ENCODE assay signal across 16 mouse cellular contexts in the genomic region with DNA sequence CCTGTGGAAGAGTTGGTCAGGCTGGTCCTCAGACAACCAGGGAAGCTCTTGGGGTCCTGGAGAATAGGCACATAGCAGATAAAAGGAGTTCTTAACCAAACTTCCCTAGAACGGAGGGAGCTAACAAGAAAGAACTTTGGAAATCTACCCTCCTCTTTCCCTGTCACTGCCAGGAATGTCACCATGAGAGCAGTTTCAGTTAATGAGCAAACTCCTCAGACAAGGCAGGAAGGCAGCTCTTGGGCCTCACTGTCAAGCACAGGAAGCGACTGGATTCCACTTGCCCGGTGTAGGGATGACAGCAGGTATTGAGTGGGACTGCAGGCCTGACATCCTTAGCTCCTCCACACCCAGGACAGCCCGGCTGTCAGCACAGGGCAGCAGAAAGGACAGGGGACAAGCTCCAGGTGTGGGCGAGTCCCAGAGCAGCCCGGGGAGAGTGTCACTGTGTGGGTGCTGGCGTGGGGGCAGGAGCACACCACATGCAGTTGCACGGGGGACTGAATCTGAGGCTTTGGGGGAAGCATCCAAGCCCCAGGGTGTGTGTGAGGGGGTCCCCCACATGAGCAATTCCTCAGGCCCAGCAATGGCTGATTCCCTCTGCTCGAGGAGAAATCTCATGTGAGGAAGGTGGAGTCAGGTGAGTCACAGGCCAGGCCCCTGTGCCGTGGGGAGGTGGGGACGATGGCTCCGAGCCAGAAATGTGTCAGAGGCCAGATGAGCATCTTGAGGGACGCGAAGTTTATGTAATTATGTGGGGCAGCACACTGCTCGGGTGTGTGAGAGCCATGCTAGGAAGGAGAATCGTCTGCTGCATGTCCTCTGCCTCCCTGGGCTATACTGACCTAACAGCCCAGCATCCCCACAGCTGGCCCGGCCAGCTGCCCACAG. TPM values are rescaled to one million over a fixed set of nuclear protein-coding genes. Genes with fewer than 3 reads are reported as not detected.
DNase-seq lines count a peak whose midpoint lies in the region; ATAC-seq and TF ChIP-seq lines count a peak whose summit lies in the region.
"Had no signal": no experiment of that assay in that cellular context is flagged by ENCODE, and none has a peak within 500 bp of the region (broad histone marks: within the 10 kb centered on the region; RNA-seq: fewer than 3 reads in every experiment).

No protein-coding gene starts in this region.

- H3K4me1 ChIP-seq in lung, embryonic 14.5 days (ENCODE audit: insufficient read depth): peaks cover 4% of the 10 kb centered on the region; the same call in 1 of the 2 replicates
- H3K4me1 ChIP-seq in embryonic facial prominence, embryonic 15.5 days: peaks cover 46% of the 10 kb centered on the region
- peaks cover 18% of the 10 kb centered on the region for H3K4me1 ChIP-seq in liver, embryonic 16.5 days (ENCODE audit: control insufficient read depth, low read depth, low read length)
- H3K4me1 ChIP-seq in stomach, postnatal 0 days (replicated peaks; ENCODE audit: control insufficient read depth, insufficient read depth): 0 out of 2 replicates have a peak, but pooled peaks cover 4% of the 10 kb centered on the region
- H3K4me1 ChIP-seq in hindbrain, embryonic 11.5 days (replicated peaks; ENCODE audit: control insufficient read depth, insufficient read depth, low read length): no peaks in the 10 kb centered on the region
- H3K4me1 ChIP-seq: embryonic facial prominence, embryonic 12.5 days had no signal

- H3K27ac ChIP-seq in lung, embryonic 14.5 days (ENCODE audit: low read depth): no peak overlapping the region
- peak overlapping the region; percentile 58 for H3K27ac ChIP-seq in embryonic facial prominence, embryonic 15.5 days (replicated peaks)
- no peak overlapping the region for H3K27ac ChIP-seq in liver, embryonic 16.5 days (ENCODE audit: low read length)
- H3K27ac ChIP-seq in stomach, postnatal 0 days (replicated peaks): peak overlapping the region; percentile 71
- no peak overlapping the region for H3K27ac ChIP-seq in hindbrain, embryonic 11.5 days (ENCODE audit: low read depth, low read length)
- H3K27ac ChIP-seq: embryonic facial prominence, embryonic 12.5 days; forebrain, embryonic 15.5 days; hindbrain, embryonic 13.5 days; limb, embryonic 13.5 days had no signal

- H3K9me3 ChIP-seq in lung, embryonic 14.5 days (ENCODE audit: low read depth, low read length): no peaks in the 10 kb centered on the region
- H3K9me3 ChIP-seq in embryonic facial prominence, embryonic 15.5 days (replicated peaks): no peaks in the 10 kb centered on the region
- H3K9me3 ChIP-seq in liver, embryonic 16.5 days (replicated peaks; ENCODE audit: control insufficient read depth, low read length): no peaks in the 10 kb centered on the region
- no peaks in the 10 kb centered on the region for H3K9me3 ChIP-seq in stomach, postnatal 0 days (ENCODE audit: control insufficient read depth, low read length)
- no peaks in the 10 kb centered on the region for H3K9me3 ChIP-seq in hindbrain, embryonic 11.5 days (ENCODE audit: control insufficient read depth, low read length)
- H3K9me3 ChIP-seq: embryonic facial prominence, embryonic 12.5 days; forebrain, embryonic 15.5 days; hindbrain, embryonic 13.5 days had no signal

- DNase-seq in lung, embryonic 14.5 days: peak; percentile 48
- no peak for DNase-seq in lung, postnatal 25 days (ENCODE audit: low spot score)
- DNase-seq in stomach, postnatal 0 days (ENCODE audit: low spot score): peak; percentile 71
- no peak for DNase-seq in frontal cortex, postnatal 25 days (ENCODE audit: low spot score in 2 of 2)
- no peak for DNase-seq in hindbrain, embryonic 11.5 days (ENCODE audit: low spot score)
- DNase-seq: adrenal gland, adult 2 months; gastrocnemius, postnatal 36 days; kidney, postnatal 10 days; layer of hippocampus, postnatal 36 days had no signal

- H3K4me3 ChIP-seq in lung, embryonic 14.5 days (ENCODE audit: low read depth, low read length): no peak overlapping the region
- no peak overlapping the region for H3K4me3 ChIP-seq in embryonic facial prominence, embryonic 15.5 days (replicated peaks)
- H3K4me3 ChIP-seq in liver, embryonic 16.5 days (ENCODE audit: low read depth, low read length): no peak overlapping the region
- H3K4me3 ChIP-seq in stomach, postnatal 0 days (ENCODE audit: low read depth, low read length): no peak overlapping the region
- no peak overlapping the region for H3K4me3 ChIP-seq in hindbrain, embryonic 11.5 days (ENCODE audit: low read depth, low read length)
- H3K4me3 ChIP-seq: embryonic facial prominence, embryonic 12.5 days; forebrain, embryonic 15.5 days; hindbrain, embryonic 13.5 days; limb, embryonic 13.5 days had no signal

- H3K9ac ChIP-seq in lung, embryonic 14.5 days: no peak overlapping the region
- H3K9ac ChIP-seq in embryonic facial prominence, embryonic 15.5 days: no peak overlapping the region
- no peak overlapping the region for H3K9ac ChIP-seq in liver, embryonic 16.5 days (ENCODE audit: low read depth, low read length)
- H3K9ac ChIP-seq in stomach, postnatal 0 days (ENCODE audit: low read length): no peak overlapping the region
- no peak overlapping the region for H3K9ac ChIP-seq in hindbrain, embryonic 11.5 days (ENCODE audit: low read depth, low read length)
- H3K9ac ChIP-seq: embryonic facial prominence, embryonic 12.5 days; forebrain, embryonic 15.5 days; hindbrain, embryonic 13.5 days; limb, embryonic 13.5 days had no signal

- peak; percentile 43; the same call in 1 of the 2 replicates for ATAC-seq in lung, embryonic 14.5 days (ENCODE audit: insufficient read depth)
- no peak for ATAC-seq in embryonic facial prominence, embryonic 15.5 days (ENCODE audit: insufficient number of reproducible peaks, low FRiP score, low TSS enrichment, low read depth)
- peak; percentile 30; the same call in 1 of the 2 replicates for ATAC-seq in liver, embryonic 16.5 days (ENCODE audit: low read depth)
- ATAC-seq in stomach, postnatal 0 days (ENCODE audit: low FRiP score, low TSS enrichment): peak; percentile 45
- no peak for ATAC-seq in hindbrain, embryonic 11.5 days (ENCODE audit: low FRiP score)
- ATAC-seq: forebrain, embryonic 15.5 days; midbrain, embryonic 16.5 days had no signal

- H3K36me3 ChIP-seq in lung, embryonic 14.5 days (ENCODE audit: insufficient read depth): no peaks in the 10 kb centered on the region
- no peaks in the 10 kb centered on the region for H3K36me3 ChIP-seq in embryonic facial prominence, embryonic 15.5 days
- no peaks in the 10 kb centered on the region for H3K36me3 ChIP-seq in liver, embryonic 16.5 days (ENCODE audit: control insufficient read depth, insufficient read depth)
- H3K36me3 ChIP-seq in stomach, postnatal 0 days (ENCODE audit: control insufficient read depth, insufficient read depth, low read length): no peaks in the 10 kb centered on the region
- no peaks in the 10 kb centered on the region for H3K36me3 ChIP-seq in hindbrain, embryonic 11.5 days (ENCODE audit: control insufficient read depth, insufficient read depth, low read length)
- H3K36me3 ChIP-seq: embryonic facial prominence, embryonic 12.5 days; forebrain, embryonic 15.5 days; hindbrain, embryonic 13.5 days; limb, embryonic 13.5 days had no signal

- 38% methylated on average over 17 of the region's 17 CpGs for WGBS in lung, embryonic 14.5 days
- 44% methylated on average over 17 of the region's 17 CpGs for WGBS in embryonic facial prominence, embryonic 15.5 days
- 39% methylated on average over 17 of the region's 17 CpGs for WGBS in liver, embryonic 16.5 days (ENCODE audit: insufficient replicate concordance)
- 39% methylated on average over 17 of the region's 17 CpGs for WGBS in stomach, postnatal 0 days
- 68% methylated on average over 17 of the region's 17 CpGs for WGBS in hindbrain, embryonic 11.5 days

- no peaks in the 10 kb centered on the region for H3K27me3 ChIP-seq in lung, embryonic 14.5 days (ENCODE audit: insufficient read depth, low read length)
- peaks cover 4% of the 10 kb centered on the region; the same call in 1 of the 2 replicates for H3K27me3 ChIP-seq in embryonic facial prominence, embryonic 15.5 days
- no peaks in the 10 kb centered on the region for H3K27me3 ChIP-seq in liver, embryonic 16.5 days (ENCODE audit: control insufficient read depth, insufficient read depth, low read depth, low read length)
- H3K27me3 ChIP-seq in stomach, postnatal 0 days (ENCODE audit: control insufficient read depth, insufficient read depth, low read length): no peaks in the 10 kb centered on the region
- 0 out of 2 replicates have a peak, but pooled peaks cover 3% of the 10 kb centered on the region for H3K27me3 ChIP-seq in hindbrain, embryonic 11.5 days (ENCODE audit: control insufficient read depth, insufficient read depth, low read length)
- H3K27me3 ChIP-seq: forebrain, embryonic 15.5 days had no signal

- TF ChIP-seq EP300 in stomach, postnatal 0 days (optimal IDR thresholded peaks at IDR 0.05): no peak

- TF ChIP-seq CTCF in lung, embryonic 14.5 days (IDR thresholded peaks at IDR 0.05; ENCODE audit: low read depth): no peak
- TF ChIP-seq CTCF in stomach, postnatal 0 days (IDR thresholded peaks at IDR 0.05; ENCODE audit: low read depth): no peak

- H3K4me2 ChIP-seq in lung, embryonic 14.5 days: no peak overlapping the region
- no peak overlapping the region for H3K4me2 ChIP-seq in embryonic facial prominence, embryonic 15.5 days (replicated peaks)
- H3K4me2 ChIP-seq in liver, embryonic 16.5 days (ENCODE audit: low read depth, low read length): no peak overlapping the region
- no peak overlapping the region for H3K4me2 ChIP-seq in stomach, postnatal 0 days (replicated peaks; ENCODE audit: low read depth)
- no peak overlapping the region for H3K4me2 ChIP-seq in hindbrain, embryonic 11.5 days (replicated peaks; ENCODE audit: low read depth, low read length)
- H3K4me2 ChIP-seq: embryonic facial prominence, embryonic 12.5 days; forebrain, embryonic 15.5 days; hindbrain, embryonic 13.5 days; limb, embryonic 13.5 days had no signal

RNA-seq across cellular contexts. Expression of a gene that starts 9.8 kb away (rescaled TPM):
- 5.1 and 6.0 TPM in 2 replicates for polyA plus RNA-seq in lung, embryonic 14.5 days (2014; fragmentation: Nextera tagmentation; extraction: Ambion mirVana)
- polyA plus RNA-seq in embryonic facial prominence, embryonic 15.5 days (2015; fragmentation: Nextera tagmentation; extraction: Ambion mirVana): 16.6 and 18.7 TPM in 2 replicates
- 6.8 and 9.1 TPM in 2 replicates for polyA plus RNA-seq in liver, embryonic 16.5 days (2015; fragmentation: Nextera tagmentation; extraction: Ambion mirVana)
- 8.8 and 11.3 TPM in 2 replicates for polyA plus RNA-seq in stomach, postnatal 0 days (2015; fragmentation: Nextera tagmentation; extraction: Ambion mirVana)
- polyA plus RNA-seq in hindbrain, embryonic 11.5 days (2014; fragmentation: Nextera tagmentation; extraction: Ambion mirVana): 0.43 and 0.54 TPM in 2 replicates

RNA-seq across cellular contexts. Expression of a gene that starts 57.3 kb away (rescaled TPM):
- polyA plus RNA-seq in lung, embryonic 14.5 days (2014; fragmentation: Nextera tagmentation; extraction: Ambion mirVana): 1.4 and 1.8 TPM in 2 replicates
- polyA plus RNA-seq in embryonic facial prominence, embryonic 15.5 days (2015; fragmentation: Nextera tagmentation; extraction: Ambion mirVana): 12.5 and 16.9 TPM in 2 replicates
- polyA plus RNA-seq in liver, embryonic 16.5 days (2015; fragmentation: Nextera tagmentation; extraction: Ambion mirVana): 0.50 and 0.64 TPM in 2 replicates
- polyA plus RNA-seq in stomach, postnatal 0 days (2015; fragmentation: Nextera tagmentation; extraction: Ambion mirVana): 0.82 and 0.98 TPM in 2 replicates
- 0.73 and 1.0 TPM in 2 replicates for polyA plus RNA-seq in hindbrain, embryonic 11.5 days (2014; fragmentation: Nextera tagmentation; extraction: Ambion mirVana)

Comparison
In these comparisons a context has a peak if more than half of its experiments do, and no peak if none do; other contexts are left out.
1. DNase-seq: peak in lung, embryonic 14.5 days (single experiment) and stomach, postnatal 0 days (single experiment); none in lung, postnatal 25 days (single experiment), frontal cortex, postnatal 25 days (0 of 2) and hindbrain, embryonic 11.5 days (single experiment).
2. ATAC-seq: peak in lung, embryonic 14.5 days (single experiment), liver, embryonic 16.5 days (single experiment) and stomach, postnatal 0 days (single experiment); none in embryonic facial prominence, embryonic 15.5 days (single experiment) and hindbrain, embryonic 11.5 days (single experiment).
3. H3K27ac ChIP-seq: peak in embryonic facial prominence, embryonic 15.5 days (single experiment) and stomach, postnatal 0 days (single experiment); none in lung, embryonic 14.5 days (single experiment), liver, embryonic 16.5 days (single experiment) and hindbrain, embryonic 11.5 days (single experiment).